Mouse (Mus musculus) duodenum, adult 2 months (tissue): ENCODE data around the gene Crtc3. TPM values are rescaled to one million over a fixed set of nuclear protein-coding genes. Genes with fewer than 3 reads are reported as not detected.

Experiments used
- polyA plus RNA-seq: library from polyadenylated mRNA; depleted of rRNA; stranded (reverse); fragments of >200 nt; gene quantifications from 2 replicates; pipeline ENCODE4 v1.2.3, GENCODE M21; 2012; ENCODE audit warnings: low replicate concordance; rRNA removed

The Crtc3 gene
- polyA plus RNA-seq, result 8.9 TPM in 2 replicates

DNA sequence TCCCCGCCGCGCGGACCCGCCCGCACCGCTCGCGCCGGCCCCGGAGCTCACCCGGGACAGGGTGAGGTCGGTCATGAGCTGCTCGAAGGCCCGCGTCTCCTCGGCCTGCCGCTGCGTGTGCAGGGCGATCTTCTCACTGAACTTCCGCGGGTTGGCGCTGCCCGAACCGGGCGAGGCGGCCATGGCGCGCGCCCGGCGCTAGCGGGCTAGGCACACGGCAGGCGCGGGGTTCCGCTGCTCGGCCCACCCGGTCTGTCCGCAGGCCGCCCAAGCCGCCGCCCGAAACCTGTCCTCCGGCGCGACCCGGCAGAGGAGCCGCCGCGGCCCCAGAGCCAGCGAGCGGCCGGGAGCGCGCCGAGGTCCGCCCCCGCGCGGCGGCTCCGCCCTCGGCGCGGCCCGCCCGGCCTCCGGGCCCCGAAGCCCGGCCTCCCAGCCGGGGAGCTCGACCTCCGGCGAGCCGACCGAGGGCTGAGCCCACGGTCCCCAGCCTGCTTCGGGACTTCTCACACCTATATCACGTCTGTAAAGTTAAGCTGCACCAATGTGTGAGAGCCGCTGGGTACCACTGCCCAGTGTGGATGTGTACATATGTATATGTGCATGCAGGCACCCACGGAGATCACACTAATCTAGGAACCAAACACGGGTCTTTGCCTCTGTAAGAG, at the start of gene Crtc3:
TSS of gene Crtc3 (minus strand) at position 322 of the 665 bp plus-strand sequence.

Other genes starting within 250 kb of the Crtc3 start
- 0.08 TPM in 1 of 2 replicates, not detected in the other for gene Blm, start 153.8 kb downstream of the Crtc3 start, polyA plus RNA-seq
- 15.3 and 18.3 TPM in 2 replicates for gene Iqgap1, start 137.1 kb upstream of the Crtc3 start, polyA plus RNA-seq
- 1.4 and 1.7 TPM in 2 replicates for gene Zscan2, start 172.0 kb upstream of the Crtc3 start, polyA plus RNA-seq
- 5.2 and 7.6 TPM in 2 replicates for gene Wdr73, start 212.4 kb upstream of the Crtc3 start, polyA plus RNA-seq
- 2.0 and 2.4 TPM in 2 replicates for gene Nmb, start 216.2 kb upstream of the Crtc3 start, polyA plus RNA-seq